Mouse (Mus musculus) heart, embryonic 13.5 days (tissue): ENCODE measurements around the gene Golgb1. TPM values are rescaled to one million over a fixed set of nuclear protein-coding genes. Genes with fewer than 3 reads are reported as not detected.

Source experiments
- ATAC-seq: fragments of 200-750 bp; cut with Nextera tagmentation; 2 replicates; pipeline ENCODE4 v1.8.0; 2017; ENCODE audit warnings: moderate TSS enrichment; ENCODE audit not compliant: insufficient number of reproducible peaks, low FRiP score, low TSS enrichment; ENCODE audit errors: extremely low read depth
- H3K27ac ChIP-seq: fragments of 300-500 bp; sonication (generic); replicated peaks from 2 replicates; pipeline ENCODE4 v1.5.1; 2015; ENCODE audit warnings: moderate library complexity, mild to moderate bottlenecking, inconsistent platforms
- H3K27me3 ChIP-seq: fragments of 300-500 bp; sonication (generic); replicated peaks from 2 replicates; pipeline ENCODE4 v1.6.1; 2015; ENCODE audit warnings: mild to moderate bottlenecking, inconsistent platforms
- H3K36me3 ChIP-seq: fragments of 300-500 bp; sonication (generic); 2 replicates; pipeline ENCODE4 v1.6.1; 2015; ENCODE audit warnings: mild to moderate bottlenecking, inconsistent platforms
- H3K4me1 ChIP-seq: fragments of 300-500 bp; sonication (generic); 2 replicates; pipeline ENCODE4 v1.6.1; 2015; ENCODE audit warnings: inconsistent platforms
- H3K4me2 ChIP-seq: fragments of 300-500 bp; sonication (generic); 2 replicates; pipeline ENCODE4 v1.6.1; 2015; ENCODE audit warnings: inconsistent platforms, mild to moderate bottlenecking, moderate library complexity
- H3K4me3 ChIP-seq: fragments of 300-500 bp; sonication (generic); 2 replicates; pipeline ENCODE4 v1.5.1; 2015; ENCODE audit warnings: moderate library complexity, mild to moderate bottlenecking, inconsistent platforms
- H3K9ac ChIP-seq: fragments of 300-500 bp; sonication (generic); 2 replicates; pipeline ENCODE4 v1.6.1; 2015; ENCODE audit warnings: inconsistent platforms, mild to moderate bottlenecking, moderate library complexity
- H3K9me3 ChIP-seq: fragments of 300-500 bp; sonication (generic); 2 replicates; pipeline ENCODE4 v1.6.1; 2016; ENCODE audit warnings: inconsistent platforms
- WGBS: fragments of 180-500 bp; shearing (Covaris S2); methylation state at CpG from one replicate; pipeline ENCODE4 v1.1.7; 2015; ENCODE audit warnings: mixed read lengths; 5-methylcytosine and 5-hydroxymethylcytosine counted together
- polyA plus RNA-seq: library from polyadenylated mRNA; unstranded; fragments of >200 nt; fragmentation: Nextera tagmentation; extraction: Ambion mirVana; gene quantifications from 2 replicates; pipeline ENCODE4 v1.2.1, GENCODE M21; 2015

Golgb1 gene
- polyA plus RNA-seq, 1 experiment from 2014 or later = 64.3 TPM

DNA sequence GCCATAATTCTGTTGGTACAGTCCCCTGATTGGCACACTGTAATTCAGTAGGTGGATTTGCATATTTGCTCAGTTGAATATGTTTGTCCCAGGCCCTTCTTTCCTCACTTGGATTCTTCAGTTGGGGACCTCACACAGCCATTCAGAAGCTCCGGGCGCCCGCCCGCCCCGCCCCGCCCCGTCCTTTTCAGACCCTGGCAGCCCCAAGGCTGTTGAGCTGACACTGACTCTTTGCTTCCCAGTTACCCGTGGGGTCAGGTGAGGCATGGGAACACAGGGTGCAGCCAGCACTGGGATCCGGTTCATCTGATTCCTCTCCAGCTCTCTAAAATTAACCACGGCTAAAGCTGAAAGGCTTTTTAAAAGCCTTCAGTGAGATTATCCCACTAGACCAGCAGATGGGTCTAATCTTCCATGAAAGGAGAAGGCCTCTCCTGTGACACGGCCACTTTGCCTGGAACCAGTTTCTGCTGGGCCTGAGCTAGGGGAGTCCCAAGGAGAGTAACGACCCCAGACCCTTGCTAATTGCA, 70.0 kb downstream of the Golgb1 start:
- no peaks in the 10 kb centered on the region for H3K36me3 ChIP-seq
- H3K9me3 ChIP-seq = no peaks in the 10 kb centered on the region
- no peak overlapping the region for H3K4me2 ChIP-seq
- H3K27me3 ChIP-seq = no peaks in the 10 kb centered on the region
- ATAC-seq = no peak
- 45% methylated on average over 12 of the region's 12 CpGs for WGBS
- no peak overlapping the region for H3K27ac ChIP-seq
- H3K4me3 ChIP-seq = no peak overlapping the region
- H3K4me1 ChIP-seq = peaks cover 10% of the 10 kb centered on the region
- H3K9ac ChIP-seq = no peak overlapping the region

DNA sequence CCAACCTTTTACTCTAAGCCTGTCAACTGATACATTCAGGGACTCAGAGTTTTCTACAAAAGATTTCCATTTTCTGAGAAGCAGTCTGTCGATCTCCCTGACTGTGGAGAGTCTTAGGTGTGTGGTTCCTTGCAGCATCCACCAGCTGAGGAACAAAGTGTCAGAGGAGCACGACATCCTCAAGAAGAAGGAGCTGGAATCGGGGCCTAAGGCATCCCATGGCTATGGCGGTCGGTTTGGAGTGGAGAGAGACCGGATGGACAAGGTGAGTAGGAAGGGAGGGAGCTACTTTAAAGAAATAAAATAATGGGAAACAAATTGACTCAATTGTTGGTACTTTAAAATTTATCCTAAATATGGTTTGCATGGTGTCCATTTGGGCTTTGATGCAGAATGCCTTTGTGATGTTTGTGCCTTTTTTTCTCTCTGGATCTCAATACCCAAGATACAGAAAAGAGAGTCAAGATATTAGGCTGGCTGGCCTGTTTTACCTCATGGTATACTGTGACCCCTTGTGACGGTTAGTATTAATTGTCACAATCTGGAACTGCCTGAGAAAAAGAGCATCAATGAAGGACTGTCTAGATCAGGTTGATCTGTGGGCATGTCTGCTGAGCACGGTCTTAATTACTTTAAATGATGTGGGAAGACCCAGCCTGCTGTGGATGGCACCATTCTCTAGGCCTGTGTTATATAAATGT, 71.7 kb downstream of the Golgb1 start:
- Histone ChIP-seq H3K27me3 (no peaks in the 10 kb centered on the region), H3K27ac (no peak overlapping the region), H3K9ac (no peak overlapping the region), H3K9me3 (no peaks in the 10 kb centered on the region), H3K4me2 (no peak overlapping the region), H3K36me3 (no peaks in the 10 kb centered on the region), H3K4me3 (no peak overlapping the region), H3K4me1 (peaks cover 4% of the 10 kb centered on the region; the same call in 1 of the 2 replicates)
- ATAC-seq = no peak; the same call in 1 of the 2 replicates
- WGBS = 78% methylated on average over 8 of the region's 8 CpGs

DNA sequence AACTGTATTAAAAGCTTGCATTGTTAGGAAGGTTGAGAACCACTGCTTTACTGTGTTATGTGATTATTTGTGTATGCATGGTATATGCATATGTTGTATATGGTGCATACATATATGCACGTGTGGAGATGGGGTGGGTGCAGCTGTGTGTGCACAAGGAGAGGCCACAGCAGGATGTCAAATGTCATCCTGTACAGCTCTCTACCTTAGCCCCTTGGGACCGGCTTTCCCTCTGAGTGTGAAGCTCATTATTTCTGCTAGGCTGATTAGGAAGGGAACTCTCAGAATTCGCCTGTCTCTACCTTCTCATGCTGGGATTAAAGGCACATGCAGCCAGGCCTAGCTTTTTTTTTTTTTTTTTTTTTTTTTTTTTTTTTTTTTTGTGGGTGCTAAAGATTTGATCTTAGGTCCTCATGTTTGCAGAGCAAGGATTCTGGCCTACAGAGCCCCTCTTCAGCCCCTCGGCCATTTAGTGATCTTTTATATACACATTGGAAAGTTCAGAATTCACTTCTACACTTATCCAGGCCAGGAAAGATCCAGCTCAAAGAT, 72.8 kb downstream of the Golgb1 start:
- Histone ChIP-seq H3K27ac (no peak overlapping the region), H3K4me2 (no peak overlapping the region), H3K9me3 (no peaks in the 10 kb centered on the region), H3K27me3 (no peaks in the 10 kb centered on the region), H3K4me1 (no peaks in the 10 kb centered on the region), H3K9ac (no peak overlapping the region), H3K4me3 (no peak overlapping the region), H3K36me3 (no peaks in the 10 kb centered on the region)
- ATAC-seq = no peak
- 53% methylated on average over 4 of the region's 4 CpGs for WGBS

DNA sequence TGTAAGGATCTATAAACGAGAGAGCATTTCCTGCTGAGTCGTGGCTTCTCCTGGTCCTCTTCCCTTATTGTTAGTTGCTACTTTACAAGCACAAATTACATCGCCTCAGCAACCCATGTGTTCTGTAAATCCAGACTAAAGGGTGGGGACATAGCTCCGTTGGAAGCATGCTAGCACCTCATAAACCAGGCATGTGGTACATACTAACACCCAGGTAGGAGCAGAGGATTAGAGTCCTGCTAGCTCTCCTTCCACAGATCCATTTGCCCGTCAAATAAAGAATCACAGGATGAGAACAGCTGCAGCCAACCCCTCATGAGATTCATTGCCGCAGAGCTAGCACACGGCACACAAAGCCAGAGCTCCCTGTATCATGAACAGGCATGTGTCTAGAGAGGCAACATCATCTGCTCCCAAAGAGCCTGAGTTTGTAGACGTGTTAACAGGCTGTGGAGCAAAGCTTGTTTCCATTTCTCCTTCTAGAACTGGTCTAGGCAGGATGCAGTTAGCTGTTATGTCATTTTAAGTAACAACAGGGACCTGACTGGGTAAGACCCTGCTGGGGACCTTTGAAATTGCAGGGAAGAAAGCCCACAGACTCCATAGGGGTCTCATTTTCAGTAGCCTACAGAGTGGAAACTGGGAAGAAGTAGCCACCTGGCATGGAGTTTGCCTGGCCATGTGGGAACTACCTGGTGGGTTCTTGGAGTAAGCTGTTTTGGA, 74.8 kb downstream of the Golgb1 start:
- Histone ChIP-seq H3K4me1 (no peaks in the 10 kb centered on the region), H3K27ac (no peak overlapping the region), H3K27me3 (no peaks in the 10 kb centered on the region), H3K4me2 (no peak overlapping the region), H3K9me3 (no peaks in the 10 kb centered on the region), H3K9ac (no peak overlapping the region), H3K4me3 (no peak overlapping the region), H3K36me3 (no peaks in the 10 kb centered on the region)
- no peak for ATAC-seq
- 59% methylated on average over 8 of the region's 8 CpGs for WGBS

DNA sequence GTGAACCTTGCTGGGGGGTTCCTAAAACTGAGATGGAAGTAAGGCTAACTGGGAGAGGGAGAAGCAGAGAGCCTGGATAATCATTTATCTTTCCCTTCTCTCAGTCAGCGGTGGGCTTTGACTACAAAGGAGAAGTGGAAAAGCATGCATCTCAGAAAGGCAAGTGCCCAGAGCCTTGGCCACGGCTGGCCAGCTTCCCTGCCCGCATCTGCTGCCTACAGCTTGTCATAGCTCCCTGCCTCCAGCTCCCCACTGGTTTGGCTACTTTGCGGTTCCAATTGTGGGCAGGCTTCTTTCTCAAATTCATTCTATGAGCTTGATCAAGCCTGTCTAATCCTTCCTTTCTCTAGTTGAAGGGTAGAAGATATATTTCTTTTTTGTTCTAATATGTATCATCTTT, 76.1 kb downstream of the Golgb1 start:
- no peak overlapping the region for H3K9ac ChIP-seq
- no peaks in the 10 kb centered on the region for H3K9me3 ChIP-seq
- no peak overlapping the region for H3K27ac ChIP-seq
- no peaks in the 10 kb centered on the region for H3K4me1 ChIP-seq
- no peaks in the 10 kb centered on the region for H3K36me3 ChIP-seq
- H3K4me2 ChIP-seq = no peak overlapping the region
- H3K4me3 ChIP-seq = no peak overlapping the region
- 57% methylated on average over 4 of the region's 4 CpGs for WGBS
- H3K27me3 ChIP-seq = no peaks in the 10 kb centered on the region
- no peak for ATAC-seq

DNA sequence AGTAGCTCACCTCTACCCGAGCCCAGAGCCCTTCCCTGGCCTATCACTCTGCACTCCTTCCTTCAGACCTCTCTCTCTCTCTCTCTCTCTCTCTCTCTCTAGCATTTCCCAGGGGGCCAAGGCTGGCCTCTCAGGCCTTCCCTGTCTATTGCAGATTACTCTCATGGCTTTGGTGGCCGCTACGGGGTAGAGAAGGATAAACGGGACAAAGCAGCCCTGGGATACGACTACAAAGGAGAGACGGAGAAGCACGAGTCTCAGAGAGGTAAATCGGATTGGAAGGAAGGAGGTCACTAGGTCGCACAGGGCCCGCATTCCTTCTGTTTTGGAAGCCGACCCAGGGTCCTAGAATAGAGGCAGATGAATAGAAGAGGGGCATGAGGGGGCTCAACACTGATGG, 80.2 kb downstream of the Golgb1 start:
- Histone ChIP-seq H3K4me2 (no peak overlapping the region), H3K27ac (no peak overlapping the region), H3K4me3 (no peak overlapping the region), H3K36me3 (no peaks in the 10 kb centered on the region), H3K4me1 (no peaks in the 10 kb centered on the region), H3K9ac (no peak overlapping the region), H3K9me3 (no peaks in the 10 kb centered on the region), H3K27me3 (no peaks in the 10 kb centered on the region)
- WGBS = 71% methylated on average over 11 of the region's 11 CpGs
- ATAC-seq = no peak

DNA sequence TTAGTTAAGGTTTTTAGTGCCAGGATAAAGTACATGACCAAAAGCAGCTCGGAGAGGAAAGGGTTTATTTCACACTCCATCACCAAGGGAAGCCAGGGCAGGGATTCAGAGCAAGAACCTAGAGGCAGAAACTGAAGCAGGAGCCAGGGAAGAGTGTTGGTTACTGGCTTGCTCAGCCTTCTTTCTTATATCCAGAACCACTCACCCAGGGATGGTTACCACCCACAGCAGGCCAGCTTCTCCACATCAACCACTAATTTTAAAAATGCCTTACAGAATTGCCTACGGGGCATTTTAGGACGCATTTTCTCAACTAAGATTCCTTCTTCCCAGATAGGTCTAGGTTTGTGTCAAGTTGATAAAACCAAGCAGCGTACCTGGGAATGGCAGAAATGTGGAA, 88.5 kb downstream of the Golgb1 start:
- Histone ChIP-seq H3K27ac (no peak overlapping the region), H3K4me2 (no peak overlapping the region), H3K27me3 (no peaks in the 10 kb centered on the region), H3K9me3 (no peaks in the 10 kb centered on the region), H3K4me3 (no peak overlapping the region), H3K36me3 (peaks cover 34% of the 10 kb centered on the region), H3K4me1 (no peaks in the 10 kb centered on the region), H3K9ac (no peak overlapping the region)
- no peak for ATAC-seq
- 74% methylated on average over 4 of the region's 4 CpGs for WGBS

DNA sequence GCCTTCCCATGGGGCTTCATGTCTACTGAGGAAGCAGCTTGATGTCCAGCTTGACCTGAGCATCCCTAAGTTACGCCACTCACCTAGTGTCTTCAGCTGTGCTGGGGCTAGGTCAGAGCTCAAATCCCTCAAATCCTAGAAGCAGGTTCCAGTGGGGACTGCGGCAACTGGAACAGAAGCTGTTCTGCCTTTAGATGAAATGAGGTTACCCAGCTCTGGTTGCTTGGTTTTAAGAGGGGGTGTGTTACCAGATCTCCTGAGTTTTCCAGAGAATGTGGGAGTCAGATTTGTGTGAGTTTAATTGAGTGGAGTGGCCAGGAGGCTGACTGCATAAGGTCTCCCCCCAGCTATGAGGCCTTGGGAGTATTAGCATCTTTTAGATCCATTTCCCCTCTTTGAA, 104.2 kb downstream of the Golgb1 start:
- H3K4me1 ChIP-seq = peaks cover 13% of the 10 kb centered on the region; the same call in 1 of the 2 replicates
- H3K27me3 ChIP-seq = no peaks in the 10 kb centered on the region
- H3K4me3 ChIP-seq = no peak overlapping the region
- 88% methylated on average over 2 of the region's 2 CpGs for WGBS
- H3K9me3 ChIP-seq = no peaks in the 10 kb centered on the region
- no peak overlapping the region for H3K9ac ChIP-seq
- H3K36me3 ChIP-seq = peaks cover 25% of the 10 kb centered on the region
- H3K4me2 ChIP-seq = no peak overlapping the region
- no peak overlapping the region for H3K27ac ChIP-seq
- ATAC-seq = no peak

Other genes starting within 250 kb of the Golgb1 start
- gene Cd86, start 209.1 kb upstream of the Golgb1 start, polyA plus RNA-seq = 1.2 and 1.3 TPM in 2 replicates
- 0.17 TPM in 2 replicates for gene Ildr1, start 181.2 kb upstream of the Golgb1 start, polyA plus RNA-seq
- 1.4 and 2.0 TPM in 2 replicates for gene Slc15a2, start 90.2 kb upstream of the Golgb1 start, polyA plus RNA-seq
- 28.4 and 28.9 TPM in 2 replicates for gene Iqcb1, start 46.8 kb upstream of the Golgb1 start, polyA plus RNA-seq
- gene Eaf2, start 137 bp upstream of the Golgb1 start, polyA plus RNA-seq = 0.40 and 0.97 TPM in 2 replicates
- 5.5 and 5.8 TPM in 2 replicates for gene Hcls1, start 59.8 kb downstream of the Golgb1 start, polyA plus RNA-seq
- 8.5 and 8.8 TPM in 2 replicates for gene Fbxo40, start 115.3 kb downstream of the Golgb1 start, polyA plus RNA-seq
- 4.4 and 5.5 TPM in 2 replicates for gene Polq, start 136.6 kb downstream of the Golgb1 start, polyA plus RNA-seq